Mouse (Mus musculus) brown adipose tissue, adult 24 weeks (tissue): ENCODE results near the gene Kcnk7. TPM values are rescaled to one million over a fixed set of nuclear protein-coding genes. Genes with fewer than 3 reads are reported as not detected.
A peak's percentile ranks its signal among the peaks of the same experiment; 100 is the strongest.

ENCODE experiments used
- H3K27ac ChIP-seq: fragments of 200-500 bp; replicated peaks from 2 replicates; pipeline ENCODE4 v1.5.1; 2012; ENCODE audit warnings: low read depth, mild to moderate bottlenecking, low read length
- H3K4me1 ChIP-seq: fragments of 200-500 bp; 2 replicates; pipeline ENCODE4 v1.6.1; 2012; ENCODE audit warnings: low read length, mixed read lengths; ENCODE audit not compliant: control insufficient read depth, insufficient read depth, insufficient read length
- H3K4me3 ChIP-seq: fragments of 200-500 bp; 2 replicates; pipeline ENCODE4 v1.5.1; 2012; ENCODE audit warnings: low read depth, mild to moderate bottlenecking, low read length, moderate library complexity; ENCODE audit not compliant: insufficient read depth
- polyA plus RNA-seq: library from polyadenylated mRNA; stranded (reverse); fragments of >200 nt; gene quantifications from 2 replicates; pipeline ENCODE4 v1.2.4, GENCODE M21; 2012; ENCODE audit not compliant: missing spikeins, insufficient read depth, insufficient read length

Gene Kcnk7
- polyA plus RNA-seq, 1 experiment: not detected

DNA sequence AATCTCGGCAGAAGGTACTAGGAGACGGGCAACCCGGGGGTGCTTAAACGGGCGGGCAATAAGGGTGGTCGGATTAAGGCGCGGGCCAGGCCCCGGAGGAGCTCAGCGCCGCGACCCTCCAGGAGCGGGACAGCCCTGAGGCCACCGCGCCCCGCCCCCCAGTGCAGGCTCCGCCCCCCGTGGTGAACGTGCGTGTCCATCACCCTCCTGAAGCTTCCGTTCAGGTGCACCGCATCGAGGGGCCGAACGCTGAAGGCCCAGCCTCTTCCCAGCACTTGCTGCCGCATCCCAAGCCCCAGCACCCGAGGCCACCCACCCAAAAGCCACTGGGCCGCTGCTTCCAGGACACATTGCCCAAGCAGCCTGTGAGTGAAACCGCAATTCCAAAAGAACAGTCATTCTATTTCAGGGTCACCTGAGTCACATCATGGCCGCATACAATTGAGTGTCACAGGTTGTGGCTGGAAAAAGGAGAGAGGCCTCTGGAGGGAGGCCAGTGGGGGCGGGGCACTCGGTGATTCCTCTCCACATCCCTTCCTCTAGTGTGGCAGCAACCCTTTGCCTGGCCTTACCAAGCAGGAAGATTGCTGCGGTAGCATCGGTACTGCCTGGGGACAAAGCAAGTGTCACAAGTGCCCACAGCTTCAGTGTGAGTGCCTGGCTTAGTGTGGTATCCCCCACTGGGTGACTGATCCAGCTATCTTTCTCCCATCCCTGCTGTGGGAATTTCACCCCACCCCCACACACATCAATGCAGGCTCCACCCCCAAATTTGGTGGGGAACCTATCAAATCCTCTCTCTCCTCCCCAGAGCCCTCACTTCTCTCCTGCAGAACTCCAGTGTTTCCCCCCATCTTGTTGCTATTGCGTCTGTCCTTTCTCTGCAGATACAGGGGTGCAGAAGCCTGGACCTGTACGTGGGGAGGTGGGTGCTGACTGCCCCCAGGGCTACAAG is 41.9 kb downstream of the Kcnk7 start:
- no peak overlapping the region for H3K27ac ChIP-seq
- H3K4me3 ChIP-seq: 0 out of 2 replicates have a peak overlapping the region, but pooled peaks have one; percentile 11
- peaks cover 3% of the 10 kb centered on the region for H3K4me1 ChIP-seq

DNA sequence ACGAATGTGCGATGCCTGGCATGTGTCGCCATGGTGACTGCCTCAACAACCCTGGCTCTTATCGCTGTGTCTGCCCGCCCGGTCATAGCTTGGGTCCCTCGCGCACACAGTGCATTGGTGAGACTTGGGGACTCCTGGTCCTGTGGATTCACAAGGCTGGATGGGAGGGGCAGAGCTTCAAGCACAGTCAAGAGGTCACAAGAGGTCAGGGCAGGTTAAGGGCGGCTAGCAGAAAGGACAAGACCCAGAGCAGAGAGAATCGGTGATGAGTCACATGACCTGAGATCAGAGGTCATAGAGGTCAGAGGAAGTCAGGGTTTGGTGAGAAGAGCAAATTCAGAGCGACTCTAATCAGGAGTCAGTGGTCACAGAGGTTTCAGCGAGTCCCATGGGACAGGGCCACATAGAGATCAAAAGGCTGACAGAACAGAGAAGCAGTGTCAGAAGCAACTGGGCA is 42.8 kb downstream of the Kcnk7 start:
- Histone ChIP-seq H3K4me1 (peaks cover 3% of the 10 kb centered on the region), H3K4me3 (no peak overlapping the region), H3K27ac (no peak overlapping the region)

DNA sequence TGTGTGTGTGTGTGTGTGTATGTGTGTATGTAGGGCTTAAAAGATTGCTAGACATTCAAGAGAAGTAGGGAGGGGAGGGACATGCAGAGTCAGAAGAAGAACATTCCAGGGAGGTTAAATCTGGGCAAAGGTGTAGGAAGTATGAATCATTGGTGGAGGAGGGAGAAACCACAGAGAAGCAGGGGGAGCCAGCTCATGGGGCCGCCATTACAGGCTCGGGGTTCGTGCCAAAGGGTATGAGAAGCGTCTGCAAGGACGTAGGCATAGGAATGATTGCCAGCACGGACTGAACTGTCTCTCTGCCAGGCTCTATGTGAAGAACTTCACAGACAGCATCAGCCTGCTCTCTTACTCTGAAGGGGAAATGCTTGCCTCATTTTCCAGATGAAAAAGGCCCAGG is 45.3 kb downstream of the Kcnk7 start:
- Histone ChIP-seq H3K4me1 (no peaks in the 10 kb centered on the region; the same call in 1 of the 2 replicates), H3K27ac (no peak overlapping the region), H3K4me3 (no peak overlapping the region)

DNA sequence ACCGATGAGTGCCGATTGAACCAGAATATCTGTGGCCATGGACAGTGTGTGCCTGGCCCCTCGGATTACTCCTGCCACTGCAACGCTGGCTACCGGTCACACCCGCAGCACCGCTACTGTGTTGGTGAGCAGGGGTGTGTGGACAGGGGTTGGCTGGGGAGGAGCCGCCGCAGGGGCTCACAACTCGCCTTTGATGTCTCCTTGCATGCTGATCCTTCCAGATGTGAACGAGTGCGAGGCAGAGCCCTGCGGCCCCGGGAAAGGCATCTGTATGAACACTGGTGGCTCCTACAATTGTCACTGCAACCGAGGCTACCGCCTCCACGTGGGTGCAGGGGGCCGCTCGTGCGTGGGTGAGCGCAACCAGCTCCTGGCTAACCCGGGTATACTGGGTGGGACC is 46.8 kb downstream of the Kcnk7 start:
- H3K27ac ChIP-seq: no peak overlapping the region
- H3K4me1 ChIP-seq: no peaks in the 10 kb centered on the region; the same call in 1 of the 2 replicates
- no peak overlapping the region for H3K4me3 ChIP-seq

DNA sequence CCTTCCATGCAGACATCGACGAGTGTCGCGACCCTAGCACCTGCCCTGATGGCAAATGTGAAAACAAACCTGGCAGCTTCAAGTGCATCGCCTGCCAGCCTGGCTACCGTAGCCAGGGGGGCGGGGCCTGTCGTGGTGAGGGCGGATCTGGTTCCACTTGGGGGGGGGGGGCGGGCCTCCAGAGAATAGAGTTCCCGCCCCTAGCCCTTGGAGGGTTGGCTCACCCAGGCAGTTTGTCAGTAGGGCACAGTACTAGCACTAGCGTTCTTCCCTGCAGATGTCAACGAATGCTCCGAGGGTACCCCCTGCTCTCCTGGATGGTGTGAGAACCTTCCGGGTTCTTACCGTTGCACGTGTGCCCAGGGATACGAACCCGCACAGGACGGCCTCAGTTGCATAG is 47.6 kb downstream of the Kcnk7 start:
- no peak overlapping the region for H3K4me3 ChIP-seq
- H3K27ac ChIP-seq: no peak overlapping the region
- H3K4me1 ChIP-seq: no peaks in the 10 kb centered on the region; the same call in 1 of the 2 replicates

DNA sequence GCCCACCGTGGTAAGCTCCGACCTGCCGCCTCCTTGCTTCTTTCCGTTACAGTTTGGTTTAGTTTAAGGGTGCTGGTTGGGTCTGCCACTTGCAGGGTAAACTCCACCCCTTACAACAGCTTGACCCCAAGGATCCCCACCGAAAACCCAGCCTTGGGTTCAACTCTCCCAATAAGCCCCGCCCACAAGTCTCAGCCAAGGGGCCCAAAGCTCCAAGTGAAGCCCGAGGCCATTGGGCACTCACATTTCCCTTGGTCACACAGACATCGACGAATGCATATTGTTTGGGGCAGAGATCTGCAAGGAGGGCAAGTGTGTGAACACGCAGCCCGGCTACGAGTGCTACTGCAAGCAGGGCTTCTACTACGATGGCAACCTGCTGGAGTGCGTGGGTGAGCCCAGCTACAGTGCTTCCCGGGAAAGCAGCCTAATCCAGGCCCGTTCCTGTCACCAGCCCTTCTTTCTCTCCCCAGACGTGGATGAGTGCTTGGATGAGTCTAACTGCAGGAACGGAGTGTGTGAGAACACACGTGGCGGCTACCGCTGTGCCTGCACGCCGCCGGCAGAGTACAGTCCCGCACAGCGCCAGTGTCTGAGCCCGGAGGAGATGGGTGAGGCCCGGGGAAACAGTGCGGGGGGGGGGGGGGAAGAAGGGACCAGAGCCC is 52.3 kb downstream of the Kcnk7 start:
- Histone ChIP-seq H3K4me3 (no peak overlapping the region), H3K27ac (no peak overlapping the region)

More for the DNA sequence above, 52.3 kb downstream of the Kcnk7 start:
- H3K4me1 ChIP-seq: no peaks in the 10 kb centered on the region; the same call in 1 of the 2 replicates

Other genes with a start within 250 kb of the Kcnk7 start
- gene Ccdc85b, start 246.5 kb upstream of the Kcnk7 start, polyA plus RNA-seq: 2.2 and 6.5 TPM in 2 replicates
- gene Fibp, start 243.8 kb upstream of the Kcnk7 start, polyA plus RNA-seq: 34.8 and 44.0 TPM in 2 replicates
- gene Ctsw, start 235.9 kb upstream of the Kcnk7 start, polyA plus RNA-seq: not detected in 2 replicates
- 10.1 and 16.1 TPM in 2 replicates for gene Efemp2, start 230.4 kb upstream of the Kcnk7 start, polyA plus RNA-seq
- gene Mus81, start 216.0 kb upstream of the Kcnk7 start, polyA plus RNA-seq: 14.8 and 25.2 TPM in 2 replicates
- 324 and 390 TPM in 2 replicates for gene Cfl1, start 213.9 kb upstream of the Kcnk7 start, polyA plus RNA-seq
- 1.1 TPM in 1 of 2 replicates, not detected in the other for gene 1700020D05Rik, start 200.6 kb upstream of the Kcnk7 start, polyA plus RNA-seq
- 2.7 and 7.0 TPM in 2 replicates for gene Snx32, start 193.8 kb upstream of the Kcnk7 start, polyA plus RNA-seq
- gene Ovol1, start 143.7 kb upstream of the Kcnk7 start, polyA plus RNA-seq: not detected in 2 replicates
- 1.3 and 2.1 TPM in 2 replicates for gene Ap5b1, start 136.3 kb upstream of the Kcnk7 start, polyA plus RNA-seq
- gene Rnaseh2c, start 102.5 kb upstream of the Kcnk7 start, polyA plus RNA-seq: 55.5 and 74.0 TPM in 2 replicates
- 17.0 and 26.3 TPM in 2 replicates for gene Kat5, start 94.1 kb upstream of the Kcnk7 start, polyA plus RNA-seq
- 22.8 and 24.6 TPM in 2 replicates for gene Rela, start 66.9 kb upstream of the Kcnk7 start, polyA plus RNA-seq
- gene Sipa1, start 40.7 kb upstream of the Kcnk7 start, polyA plus RNA-seq: 10.0 and 11.6 TPM in 2 replicates
- gene Map3k11, start 15.6 kb upstream of the Kcnk7 start, polyA plus RNA-seq: 14.9 and 24.5 TPM in 2 replicates
- 19.6 and 26.2 TPM in 2 replicates for gene Pcnx3, start 15.5 kb upstream of the Kcnk7 start, polyA plus RNA-seq
- 45.3 and 47.1 TPM in 2 replicates for gene Ehbp1l1, start 21.9 kb downstream of the Kcnk7 start, polyA plus RNA-seq
- 55.7 and 58.4 TPM in 2 replicates for gene Fam89b, start 25.3 kb downstream of the Kcnk7 start, polyA plus RNA-seq
- 59.4 and 101 TPM in 2 replicates for gene Ltbp3, start 36.5 kb downstream of the Kcnk7 start, polyA plus RNA-seq
- 49.2 and 54.3 TPM in 2 replicates for gene Scyl1, start 67.1 kb downstream of the Kcnk7 start, polyA plus RNA-seq
- 6.6 and 7.0 TPM in 2 replicates for gene Frmd8, start 170.9 kb downstream of the Kcnk7 start, polyA plus RNA-seq
- 2.3 and 2.4 TPM in 2 replicates for gene Slc25a45, start 173.4 kb downstream of the Kcnk7 start, polyA plus RNA-seq
- gene Tigd3, start 189.8 kb downstream of the Kcnk7 start, polyA plus RNA-seq: not detected in 2 replicates
- gene Dpf2, start 208.6 kb downstream of the Kcnk7 start, polyA plus RNA-seq: 22.6 and 36.6 TPM in 2 replicates
- gene Cdc42ep2, start 220.4 kb downstream of the Kcnk7 start, polyA plus RNA-seq: 4.0 and 5.4 TPM in 2 replicates